Mouse (Mus musculus) CH12.LX (cell line): ENCODE data around the gene Cxcr2. TPM values are rescaled to one million over a fixed set of nuclear protein-coding genes. Genes with fewer than 3 reads are reported as not detected.
A peak's percentile ranks its signal among the peaks of the same experiment; 100 is the strongest.

Experiments
- DNase-seq: peaks from one replicate; pipeline ENCODE4 v3.0.0-alpha.2; 2013; ENCODE audit errors: extremely low read depth
- H3K27ac ChIP-seq: 2 replicates; pipeline ENCODE4 v1.5.1; 2012; ENCODE audit warnings: low read depth, mild to moderate bottlenecking, control low read depth, moderate library complexity; ENCODE audit not compliant: insufficient read depth
- H3K27me3 ChIP-seq: replicated peaks from 2 replicates; pipeline ENCODE3; 2012; ENCODE audit warnings: inconsistent platforms
- H3K36me3 ChIP-seq, 2 experiments: replicated peaks in 1 of 2; 2 replicates each; pipeline versions ENCODE3 to v1.6.1; 2012; ENCODE audit warnings: inconsistent platforms in 1 of 2, low read length in 1 of 2, mild to moderate bottlenecking in 1 of 2, mixed read lengths in 1 of 2, moderate library complexity in 1 of 2; ENCODE audit not compliant: control insufficient read depth in 1 of 2, insufficient read depth in 1 of 2
- H3K4me1 ChIP-seq, 2 experiments: 2 replicates each; pipeline ENCODE4 v1.6.1; 2012; ENCODE audit warnings: inconsistent platforms in 1 of 2, moderate library complexity in 1 of 2; ENCODE audit not compliant: insufficient read depth in 2 of 2, control insufficient read depth in 1 of 2
- H3K4me2 ChIP-seq: 2 replicates; pipeline ENCODE4 v1.6.1; 2012; ENCODE audit warnings: low read depth, mild to moderate bottlenecking, control low read depth; ENCODE audit not compliant: poor library complexity, insufficient read depth, severe bottlenecking
- H3K4me3 ChIP-seq, 3 experiments: fragments of 150-350 bp in 1 of 3; sonication (generic) in 1 of 3; replicated peaks in 1 of 3; 2 replicates each; pipeline versions ENCODE3 to v1.5.1; 2011 to 2012; ENCODE audit warnings: low read depth in 2 of 3, low read length in 2 of 3, mild to moderate bottlenecking in 2 of 3, moderate library complexity in 2 of 3, control low read depth in 1 of 3, improper control_type of control experiment in 1 of 3, inconsistent platforms in 1 of 3, mixed read lengths in 1 of 3; ENCODE audit not compliant: poor library complexity in 1 of 3
- H3K79me2 ChIP-seq: replicated peaks from 2 replicates; pipeline ENCODE4 v1.6.1; 2012; ENCODE audit warnings: mild to moderate bottlenecking, moderate library complexity; ENCODE audit not compliant: control insufficient read depth, poor library complexity, insufficient read depth, severe bottlenecking; ENCODE audit errors: extremely low read depth
- H3K9ac ChIP-seq: 2 replicates; pipeline ENCODE4 v1.6.1; 2012; ENCODE audit warnings: low read depth, mild to moderate bottlenecking, control low read depth, moderate library complexity; ENCODE audit not compliant: insufficient read depth
- H3K9me3 ChIP-seq: replicated peaks from 2 replicates; pipeline ENCODE3; 2012; ENCODE audit warnings: low read length, inconsistent platforms, mixed read lengths
- CHD2 ChIP-seq: IDR thresholded peaks from 2 replicates; pipeline ENCODE4 v1.6.1; 2011; ENCODE audit warnings: low read length, improper control_type of control experiment
- CTCF ChIP-seq, 2 experiments: IDR thresholded peaks in 1 of 2; conservative IDR thresholded peaks in 1 of 2; 2 replicates each; pipeline ENCODE4 v1.5.1; 2011 to 2012; ENCODE audit warnings: low read depth in 2 of 2, low read length in 2 of 2, improper control_type of control experiment in 1 of 2, inconsistent platforms in 1 of 2, mild to moderate bottlenecking in 1 of 2, moderate library complexity in 1 of 2
- E2F4 ChIP-seq: IDR thresholded peaks from 2 replicates; pipeline ENCODE4 v1.6.1; 2011; ENCODE audit warnings: low read depth, low read length, improper control_type of control experiment; ENCODE audit not compliant: insufficient replicate concordance
- GABPA ChIP-seq: IDR thresholded peaks from 2 replicates; pipeline ENCODE4 v1.6.1; 2012; ENCODE audit warnings: low read depth, low read length, improper control_type of control experiment, inconsistent platforms; ENCODE audit not compliant: insufficient replicate concordance
- HCFC1 ChIP-seq: IDR thresholded peaks from 2 replicates; pipeline ENCODE4 v1.6.1; 2012; ENCODE audit warnings: low read depth, mild to moderate bottlenecking, inconsistent platforms, low read length, improper control_type of control experiment
- IRF4 ChIP-seq: IDR thresholded peaks from 2 replicates; pipeline ENCODE4 v1.6.1; 2014; ENCODE audit warnings: low read depth, mild to moderate bottlenecking, inconsistent platforms, low read length, improper control_type of control experiment
- JUN ChIP-seq: IDR thresholded peaks from 2 replicates; pipeline ENCODE4 v1.6.1; 2011; ENCODE audit warnings: low read depth, mild to moderate bottlenecking, low read length, improper control_type of control experiment, moderate library complexity; ENCODE audit not compliant: insufficient read depth
- MAFK ChIP-seq: IDR thresholded peaks from 2 replicates; pipeline ENCODE4 v1.6.1; 2011; ENCODE audit warnings: low read length, improper control_type of control experiment; ENCODE audit not compliant: insufficient replicate concordance
- MAX ChIP-seq: IDR thresholded peaks from 2 replicates; pipeline ENCODE4 v1.6.1; 2011; ENCODE audit warnings: low read length, improper control_type of control experiment
- MXI1 ChIP-seq: IDR thresholded peaks from 2 replicates; pipeline ENCODE4 v1.6.1; 2011; ENCODE audit warnings: mild to moderate bottlenecking, low read depth, low read length, improper control_type of control experiment
- NRF1 ChIP-seq: IDR thresholded peaks from 2 replicates; pipeline ENCODE4 v1.6.1; 2014; ENCODE audit warnings: low read depth, mild to moderate bottlenecking, inconsistent platforms, low read length, improper control_type of control experiment, moderate library complexity
- RAD21 ChIP-seq: IDR thresholded peaks from 2 replicates; pipeline ENCODE4 v1.6.1; 2011; ENCODE audit warnings: low read depth, mild to moderate bottlenecking, low read length, improper control_type of control experiment, moderate library complexity
- RCOR1 ChIP-seq: conservative IDR thresholded peaks from 2 replicates; pipeline ENCODE4 v1.6.1; 2012; ENCODE audit warnings: low read depth, mild to moderate bottlenecking, inconsistent platforms, low read length, improper control_type of control experiment
- TBP ChIP-seq: conservative IDR thresholded peaks from 2 replicates; pipeline ENCODE4 v1.6.1; 2011; ENCODE audit warnings: low read depth, low read length, improper control_type of control experiment
- TCF12 ChIP-seq: IDR thresholded peaks from 2 replicates; pipeline ENCODE4 v1.6.1; 2014; ENCODE audit warnings: low read depth, mild to moderate bottlenecking, inconsistent platforms, low read length, improper control_type of control experiment
- USF1 ChIP-seq: IDR thresholded peaks from 2 replicates; pipeline ENCODE4 v1.6.1; 2014; ENCODE audit warnings: low read depth, mild to moderate bottlenecking, inconsistent platforms, low read length, improper control_type of control experiment
- ZMIZ1 ChIP-seq: IDR thresholded peaks from 2 replicates; pipeline ENCODE4 v1.6.1; 2012; ENCODE audit warnings: low read depth, mild to moderate bottlenecking, inconsistent platforms, low read length, improper control_type of control experiment
- dilution Hi-C: fragments of 300-500 bp; cut with MboI; formaldehyde crosslinking; loops from 2 replicates; pipeline ENCODE4 v1.14.3; 2020; ENCODE audit warnings: low sequenced_read_pairs; ENCODE audit not compliant: extremely low pct_unique_long_range_greater_than_20kb, extremely low pct_ligation_motif_present
- in situ Hi-C: fragments of 300-500 bp; cut with MboI; formaldehyde crosslinking; loops from 3 replicates; pipeline ENCODE4 v1.14.3; 2019; ENCODE audit warnings: low sequenced_read_pairs, low pct_ligation_motif_present, low pct_unique_long_range_greater_than_20kb, mixed read lengths
- polyA plus RNA-seq: library from polyadenylated mRNA; unstranded; fragments of >175 nt; gene quantifications from 2 replicates; pipeline ENCODE4 v1.2.1, GENCODE M21; 2012; ENCODE audit warnings: low read depth; ENCODE audit not compliant: insufficient read length
- total RNA-seq, 2 experiments: library from RNA; depleted of rRNA; stranded (reverse); fragments of 300-350 nt in 1 of 2; fragments of >200 nt in 1 of 2; gene quantifications; 2 replicates each; pipeline ENCODE4 v1.2.3; 2012 to 2014

Cxcr2 gene
- total and polyA plus RNA-seq, 3 experiments = 0.10 to 0.17 TPM; not detected in 1

DNA sequence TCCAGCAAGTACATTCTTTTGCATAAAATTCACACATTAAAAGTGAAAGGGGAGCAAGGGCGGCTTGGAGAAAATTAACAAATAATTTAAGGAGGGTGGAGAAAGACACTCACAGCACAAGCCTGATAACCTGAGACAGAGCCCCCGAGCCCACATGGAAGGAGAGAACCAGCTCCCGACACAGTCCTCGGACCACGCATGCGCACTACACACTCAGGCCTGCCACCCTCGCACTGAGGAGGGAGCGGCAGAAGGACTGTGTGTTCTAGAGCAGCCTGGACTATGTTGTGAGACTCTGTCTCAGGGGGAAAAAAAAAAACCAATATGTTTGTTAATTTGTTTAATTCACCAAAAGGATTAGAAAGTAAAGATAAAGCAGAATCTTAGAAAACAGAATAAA, 12.0 kb upstream of the Cxcr2 start:
- Histone ChIP-seq H3K36me3 (no peaks in the 10 kb centered on the region), H3K9ac (no peak overlapping the region), H3K4me1 (peaks cover 0 to 3% of the 10 kb centered on the region in 2 experiments; a peak in 2 of 4 replicates)
- in situ Hi-C loops = no loop called here
- TF ChIP-seq CTCF (conservative IDR thresholded peaks at IDR 0.05 in 1 of 2, IDR thresholded peaks at IDR 0.05 in 1 of 2; ENCODE audit: low read depth in 2 of 2, low read length in 2 of 2) (no peak), HCFC1 (no peak), JUN (no peak), GABPA (no peak), MAFK (no peak), TBP (no peak), NRF1 (peak; percentile 72), E2F4 (no peak)
- TF ChIP-seq, all 38 proteins: peak for 1
- dilution Hi-C loops = no loop called here
- Histone ChIP-seq H3K4me3 (no peak overlapping the region), H3K27ac (no peak overlapping the region), H3K4me2 (no peak overlapping the region), H3K9me3 (no peaks in the 10 kb centered on the region), H3K27me3 (no peaks in the 10 kb centered on the region), H3K79me2 (no peaks in the 10 kb centered on the region)
- DNase-seq = no peak

DNA sequence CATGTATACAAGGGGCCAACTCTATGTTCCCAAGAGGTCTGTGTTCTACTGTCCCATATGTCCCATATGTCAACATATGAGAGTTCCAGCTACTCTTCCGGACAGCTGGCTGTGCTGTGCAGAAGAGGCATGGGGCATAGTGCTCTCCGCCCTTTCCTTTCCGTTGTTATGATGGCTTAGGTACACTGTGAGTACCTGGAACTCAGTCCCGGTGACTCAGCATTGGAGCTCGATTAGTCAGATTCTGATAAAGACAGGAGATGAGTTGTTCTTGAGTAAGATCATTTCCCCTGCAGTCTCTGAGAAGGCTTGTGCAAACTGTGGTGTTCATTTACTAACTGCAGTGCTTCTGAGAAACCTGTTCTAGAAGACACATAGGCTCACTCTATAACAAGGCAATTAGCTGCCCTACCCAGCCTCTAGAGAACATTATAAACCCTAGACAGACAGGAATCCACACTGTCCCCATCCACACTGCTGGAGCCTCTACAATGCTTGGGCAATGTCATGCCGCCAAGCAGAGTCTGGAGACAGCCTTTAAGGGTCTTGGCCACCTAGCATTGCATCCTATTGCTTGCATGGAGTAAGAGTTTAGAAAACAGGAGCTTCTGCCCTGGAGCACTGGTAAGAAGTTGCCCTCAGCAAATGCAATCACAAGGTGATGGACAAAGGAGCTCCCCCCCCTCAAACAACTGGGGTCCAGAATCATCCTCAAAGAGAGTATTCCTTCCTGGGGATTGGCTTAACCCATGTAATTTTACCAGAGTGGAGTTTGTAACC, 4.5 kb upstream of the Cxcr2 start:
- Histone ChIP-seq H3K27ac (no peak overlapping the region), H3K4me1 (peaks cover 3 to 25% of the 10 kb centered on the region in 2 experiments; a peak in 2 of 4 replicates), H3K79me2 (no peaks in the 10 kb centered on the region), H3K9me3 (no peaks in the 10 kb centered on the region), H3K27me3 (peaks cover 5% of the 10 kb centered on the region), H3K4me3 (no peak overlapping the region), H3K36me3 (no peaks in the 10 kb centered on the region), H3K4me2 (no peak overlapping the region)
- dilution Hi-C loops = no loop called here
- in situ Hi-C loops = no loop called here
- no peak for DNase-seq
- no peak for TF ChIP-seq MAFK
- no peak for TF ChIP-seq RAD21
- TF ChIP-seq MAX = no peak
- TF ChIP-seq CHD2 = no peak
- no peak for TF ChIP-seq USF1
- TF ChIP-seq TBP = no peak
- TF ChIP-seq TCF12 = no peak
- TF ChIP-seq MXI1 = no peak
- TF ChIP-seq ZMIZ1 = no peak
- no peak for TF ChIP-seq RCOR1
- TF ChIP-seq HCFC1 = no peak
- no peak for TF ChIP-seq IRF4
- TF ChIP-seq, all 38 proteins: peak for 0
- no peak overlapping the region for H3K9ac ChIP-seq
